Mouse (Mus musculus) embryo, embryonic 11.5 days (tissue): ENCODE measurements around the gene Anxa9.

Experiments
- DNase-seq: peaks from one replicate; pipeline ENCODE4 v3.0.0-alpha.2; 2012; ENCODE audit warnings: low read depth, low spot score

The Anxa9 gene

GRCm38 (mm10) chr3:95284062-95284461, 22.9 kb downstream of the Anxa9 start:
- no peak for DNase-seq

GRCm38 (mm10) chr3:95283589-95283941, 23.4 kb downstream of the Anxa9 start:
- DNase-seq = no peak

GRCm38 (mm10) chr3:95282865-95283588, 23.9 kb downstream of the Anxa9 start:
- DNase-seq = peak; percentile 59

- DNase-seq = no peak
Observed at GRCm38 (mm10) chr3:95282381-95282864, 24.6 kb downstream of the Anxa9 start.

- peak; percentile 97 for DNase-seq
Observed at GRCm38 (mm10) chr3:95281216-95282126, 25.5 kb downstream of the Anxa9 start, which contains the start of the genes Mindy1 and Prune1. Gene Mindy1, plus strand, starts transcription at chr3:95281345. Gene Prune1, minus strand, starts transcription at chr3:95282076.

- DNase-seq = no peak
Observed at GRCm38 (mm10) chr3:95280747-95281146, 26.2 kb downstream of the Anxa9 start.

- DNase-seq = no peak
Observed at GRCm38 (mm10) chr3:95277149-95277551, 29.8 kb downstream of the Anxa9 start.

GRCm38 (mm10) chr3:95276428-95276934, 30.5 kb downstream of the Anxa9 start:
- no peak for DNase-seq

- no peak for DNase-seq
Observed at GRCm38 (mm10) chr3:95275161-95275560, 31.8 kb downstream of the Anxa9 start.

- DNase-seq = no peak
Observed at GRCm38 (mm10) chr3:95274453-95274852, 32.5 kb downstream of the Anxa9 start.

- DNase-seq = no peak
Observed at GRCm38 (mm10) chr3:95273471-95273870, 33.5 kb downstream of the Anxa9 start.

GRCm38 (mm10) chr3:95270766-95271364, 36.1 kb downstream of the Anxa9 start:
- DNase-seq = no peak

- DNase-seq = no peak
Observed at GRCm38 (mm10) chr3:95269789-95270188, 37.2 kb downstream of the Anxa9 start.

- DNase-seq = no peak
Observed at GRCm38 (mm10) chr3:95267855-95268254, 39.1 kb downstream of the Anxa9 start.

GRCm38 (mm10) chr3:95266052-95266451, 40.9 kb downstream of the Anxa9 start:
- DNase-seq = no peak

- no peak for DNase-seq
Observed at GRCm38 (mm10) chr3:95264724-95265123, 42.3 kb downstream of the Anxa9 start.

- DNase-seq = no peak
Observed at GRCm38 (mm10) chr3:95263089-95263739, 43.8 kb downstream of the Anxa9 start.

- DNase-seq = no peak
Observed at GRCm38 (mm10) chr3:95261975-95262374, 45.0 kb downstream of the Anxa9 start.

- no peak for DNase-seq
Observed at GRCm38 (mm10) chr3:95256931-95257330, 50.0 kb downstream of the Anxa9 start.

GRCm38 (mm10) chr3:95250783-95251424, 56.1 kb downstream of the Anxa9 start, which contains the start of gene Bnipl:
Gene Bnipl, minus strand, starts transcription at chr3:95251193.
- DNase-seq = no peak

GRCm38 (mm10) chr3:95250361-95250760, 56.6 kb downstream of the Anxa9 start:
- DNase-seq = no peak
